Mouse (Mus musculus) common myeloid progenitor, adult 5-6 weeks (primary cell): Measurements from ENCODE around the gene Myod1. TPM values are rescaled to one million over a fixed set of nuclear protein-coding genes. Genes with fewer than 3 reads are reported as not detected.
A peak's percentile ranks its signal among the peaks of the same experiment; 100 is the strongest.

ENCODE experiments used
- ATAC-seq: replicated peaks from 2 replicates; pipeline ENCODE4 v1.8.0; 2016; ENCODE audit warnings: low read depth, mild to moderate bottlenecking, moderate TSS enrichment, inconsistent platforms; ENCODE audit not compliant: poor library complexity, severe bottlenecking
- total RNA-seq: library from RNA; stranded (forward); fragments of 200-1000, 187-1606 nt; gene quantifications from 2 replicates; pipeline ENCODE4 v1.2.3, GENCODE M21; 2017

Gene Myod1
- total RNA-seq = not detected in 2 replicates

DNA sequence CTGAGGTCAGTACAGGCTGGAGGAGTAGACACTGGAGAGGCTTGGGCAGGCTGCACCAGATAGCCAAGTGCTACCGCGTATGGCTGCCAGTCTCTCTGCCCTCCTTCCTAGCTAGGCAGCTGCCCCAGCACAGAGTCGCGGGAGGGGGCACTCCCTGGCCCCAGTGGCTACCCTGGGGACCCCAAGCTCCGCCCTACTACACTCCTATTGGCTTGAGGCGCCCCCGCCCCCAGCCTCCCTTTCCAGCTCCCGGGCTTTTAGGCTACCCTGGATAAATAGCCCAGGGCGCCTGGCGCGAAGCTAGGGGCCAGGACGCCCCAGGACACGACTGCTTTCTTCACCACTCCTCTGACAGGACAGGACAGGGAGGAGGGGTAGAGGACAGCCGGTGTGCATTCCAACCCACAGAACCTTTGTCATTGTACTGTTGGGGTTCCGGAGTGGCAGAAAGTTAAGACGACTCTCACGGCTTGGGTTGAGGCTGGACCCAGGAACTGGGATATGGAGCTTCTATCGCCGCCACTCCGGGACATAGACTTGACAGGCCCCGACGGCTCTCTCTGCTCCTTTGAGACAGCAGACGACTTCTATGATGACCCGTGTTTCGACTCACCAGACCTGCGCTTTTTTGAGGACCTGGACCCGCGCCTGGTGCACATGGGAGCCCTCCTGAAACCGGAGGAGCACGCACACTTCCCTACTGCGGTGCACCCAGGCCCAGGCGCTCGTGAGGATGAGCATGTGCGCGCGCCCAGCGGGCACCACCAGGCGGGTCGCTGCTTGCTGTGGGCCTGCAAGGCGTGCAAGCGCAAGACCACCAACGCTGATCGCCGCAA lies at the start of gene Myod1:
Gene Myod1 (plus strand): TSS at position 303 of the 836 bp plus-strand sequence.
- no peak for ATAC-seq

DNA sequence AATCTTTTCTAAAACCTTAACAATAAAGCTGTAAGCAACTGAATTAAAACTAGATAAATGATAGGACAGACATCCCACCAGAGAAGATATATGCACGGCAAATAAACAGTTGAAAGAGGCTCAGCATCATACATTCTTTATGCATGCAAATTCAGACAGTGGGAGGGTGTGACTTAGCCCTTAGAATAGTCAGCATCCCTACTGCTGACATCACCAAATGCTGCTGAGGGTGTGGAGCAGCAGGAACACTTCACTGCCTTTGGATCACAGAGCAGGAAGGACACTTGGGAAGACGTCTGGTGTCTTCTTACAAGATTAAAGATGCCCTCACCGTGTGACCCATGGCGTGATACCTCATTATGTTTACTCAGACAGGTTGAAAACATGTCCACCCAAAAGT lies 48.4 kb upstream of the Myod1 start:
- no peak for ATAC-seq

DNA sequence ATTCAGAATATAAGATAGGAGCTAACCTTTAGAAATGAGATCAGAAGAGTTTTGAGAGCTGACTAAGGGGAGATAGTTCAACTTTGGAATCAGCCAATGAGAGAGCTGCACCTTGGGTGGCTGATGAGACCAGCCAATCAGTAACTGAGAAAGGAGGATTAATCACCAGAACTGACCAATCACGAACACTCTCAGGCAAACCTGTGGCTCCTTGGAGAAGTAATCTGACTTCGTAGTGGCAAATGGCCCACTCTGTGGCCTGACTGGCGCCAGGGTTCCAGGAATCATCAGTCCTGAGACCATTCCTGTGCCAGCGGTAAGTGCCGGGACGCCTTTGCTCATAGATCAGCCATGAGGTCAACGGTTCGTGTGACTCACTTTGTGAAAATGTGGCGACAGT lies 38.9 kb upstream of the Myod1 start:
- no peak for ATAC-seq

DNA sequence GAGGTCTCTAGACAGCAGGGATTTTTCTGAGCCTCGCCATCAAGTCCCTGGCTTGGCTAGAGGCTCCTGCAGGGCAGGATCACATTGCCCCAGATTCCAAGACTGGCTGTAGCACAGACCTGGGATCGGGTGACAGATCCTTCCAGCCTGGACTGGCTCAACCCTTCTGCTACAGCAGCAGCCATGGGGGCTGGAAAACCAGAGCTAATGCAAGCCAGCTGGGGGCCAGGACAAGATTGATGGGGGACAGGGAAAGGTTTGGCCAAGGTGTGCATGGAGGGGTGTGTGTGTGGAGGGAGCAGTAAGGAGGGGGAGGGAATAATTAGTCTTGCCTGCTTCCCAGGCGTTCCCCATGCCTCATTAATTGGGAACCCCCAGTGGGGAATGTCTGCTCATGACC lies 36.5 kb upstream of the Myod1 start:
- no peak for ATAC-seq

DNA sequence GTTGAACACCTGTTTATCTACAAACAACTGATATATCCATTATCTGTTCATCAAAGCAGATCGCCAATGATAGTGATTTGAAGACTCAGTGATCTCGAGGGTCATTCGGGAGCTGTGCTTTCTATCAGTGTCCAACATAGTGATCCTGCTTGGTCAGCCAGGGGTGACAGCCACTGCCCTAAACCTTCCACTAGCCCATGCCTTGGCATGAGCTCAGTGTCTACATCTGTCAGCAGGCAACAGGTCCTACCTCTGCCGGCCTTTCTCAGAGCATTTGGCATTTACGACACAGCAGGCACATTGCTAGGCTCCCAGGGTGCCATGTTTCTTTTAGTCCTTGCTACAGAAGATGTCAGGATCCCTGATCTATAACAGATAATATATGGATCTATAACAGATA lies 36.0 kb upstream of the Myod1 start:
- no peak for ATAC-seq

DNA sequence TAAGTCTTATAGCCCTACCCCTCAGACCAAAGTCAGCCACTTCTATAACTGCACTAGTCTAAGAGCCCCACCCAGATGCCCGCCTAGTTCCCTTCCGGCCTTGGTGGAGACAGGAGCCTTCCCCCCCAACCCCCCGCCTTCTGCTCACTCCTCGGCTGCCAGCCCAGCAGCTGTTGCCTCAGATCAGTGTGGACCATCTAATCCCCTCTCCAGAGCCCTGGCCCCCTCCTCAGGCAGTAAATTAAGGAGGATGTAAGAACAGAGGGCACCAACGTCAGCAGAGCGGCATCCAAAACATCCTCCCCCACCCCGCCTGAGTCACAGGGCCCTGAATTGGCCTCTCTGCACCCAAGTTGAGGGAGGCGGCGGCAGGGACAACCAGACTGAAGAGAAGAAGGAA lies 34.8 kb upstream of the Myod1 start:
- ATAC-seq = no peak

DNA sequence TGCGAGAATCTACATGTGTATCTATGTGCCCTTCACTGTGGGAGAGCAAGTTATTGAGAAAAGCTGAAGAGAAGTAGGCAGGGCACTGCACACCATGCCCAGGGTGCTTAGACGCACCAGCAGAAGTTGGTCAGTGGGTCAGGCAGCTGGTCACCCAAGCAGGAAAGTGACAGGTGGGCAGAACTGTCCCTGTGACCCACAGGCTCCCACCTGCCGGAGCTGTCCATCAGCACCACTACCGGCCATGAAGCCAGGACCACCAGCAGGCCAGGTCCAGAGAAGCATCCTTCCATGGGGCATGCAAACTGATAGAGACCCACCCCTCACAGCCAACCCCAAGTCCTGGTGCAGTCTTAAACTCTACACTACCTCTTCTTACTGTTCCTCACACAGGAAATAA lies 28.6 kb upstream of the Myod1 start:
- no peak for ATAC-seq

DNA sequence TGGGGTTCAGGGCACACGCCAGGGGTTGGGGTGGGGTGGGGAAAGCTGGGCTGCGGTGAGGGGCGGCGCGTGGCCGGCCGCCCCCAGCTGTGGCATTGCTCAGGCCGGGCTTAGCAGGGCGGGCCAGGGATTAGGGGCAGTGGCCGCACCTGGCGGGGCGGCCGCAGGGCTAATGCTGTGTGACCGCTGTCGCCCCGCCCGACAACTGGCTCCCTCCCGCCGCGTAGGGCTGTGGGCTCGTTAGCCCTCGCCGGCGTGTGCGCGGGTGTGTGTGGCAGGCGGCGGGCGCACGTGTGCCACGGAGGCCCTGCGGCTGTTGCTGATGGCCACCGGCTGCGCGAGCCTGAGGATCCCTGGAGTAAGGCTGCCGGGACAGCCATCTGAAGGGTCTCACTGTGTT lies 27.5 kb upstream of the Myod1 start:
- ATAC-seq = no peak

DNA sequence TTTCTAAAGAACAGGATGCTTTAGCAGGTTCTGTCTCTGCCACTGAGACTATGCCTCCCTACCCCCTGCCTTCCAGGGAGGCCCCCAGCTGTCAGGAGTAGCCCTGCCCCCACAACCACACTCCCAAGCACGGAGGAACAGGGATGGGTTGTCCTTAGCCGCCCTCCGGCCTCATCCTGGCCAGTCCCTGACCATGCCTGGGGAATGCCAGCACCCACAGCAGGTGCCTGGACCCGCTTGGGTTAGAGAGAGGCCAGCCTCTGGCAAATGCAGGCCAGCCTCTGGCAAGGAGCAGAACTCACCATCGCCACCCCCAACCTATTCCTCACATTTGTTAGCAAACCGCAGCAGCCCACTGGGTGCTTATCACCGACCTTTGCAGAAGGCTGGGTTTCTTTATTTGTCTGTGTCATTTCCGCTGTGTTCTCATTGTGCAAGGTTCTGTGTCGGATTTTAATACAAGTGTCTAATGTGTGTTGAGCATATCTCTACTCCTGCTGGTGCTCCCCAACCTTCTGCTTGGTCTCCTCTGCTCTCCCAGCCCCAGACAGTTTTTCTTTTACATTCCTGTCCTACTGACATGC lies 26.1 kb upstream of the Myod1 start:
- ATAC-seq = no peak

DNA sequence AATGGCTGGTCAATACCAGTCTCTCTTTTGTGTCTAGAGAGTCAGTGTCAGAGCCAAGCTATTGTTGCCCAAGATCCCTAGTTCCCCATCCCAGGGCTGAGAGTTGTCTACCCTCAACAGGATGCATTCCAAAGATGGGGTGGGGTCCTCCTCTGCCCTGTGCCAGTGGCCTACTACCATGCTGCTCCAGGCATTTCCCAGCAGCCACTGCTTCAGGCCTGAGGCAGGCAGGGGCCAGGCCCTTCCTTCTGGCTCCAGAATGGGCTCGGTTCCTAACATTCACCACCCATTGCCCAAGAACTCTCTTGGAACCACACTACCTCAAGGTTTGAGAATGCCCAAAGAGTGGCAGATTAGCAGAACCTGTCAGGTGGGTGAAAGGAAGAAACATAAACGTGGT lies 23.5 kb upstream of the Myod1 start:
- no peak for ATAC-seq

DNA sequence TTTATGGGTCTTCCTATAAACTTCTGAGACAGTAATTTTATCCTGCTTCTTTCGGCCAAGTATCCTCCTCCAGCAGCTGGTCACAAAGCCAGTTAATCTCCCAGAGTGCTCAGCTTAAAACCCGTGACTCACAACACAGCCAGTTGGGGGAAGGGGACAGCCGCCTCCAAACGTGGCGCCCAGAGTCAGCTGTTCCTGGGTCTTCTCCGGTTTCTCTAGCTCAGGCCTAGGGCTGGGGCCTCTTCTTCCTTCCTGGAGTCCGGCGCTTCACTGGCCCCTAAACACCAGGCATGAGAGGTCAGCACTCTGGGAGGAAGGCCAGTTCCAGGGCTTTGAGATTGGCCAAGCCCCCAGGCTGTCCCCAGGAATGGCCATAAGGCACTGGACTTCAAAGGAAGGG lies 23.1 kb upstream of the Myod1 start:
- ATAC-seq = no peak

DNA sequence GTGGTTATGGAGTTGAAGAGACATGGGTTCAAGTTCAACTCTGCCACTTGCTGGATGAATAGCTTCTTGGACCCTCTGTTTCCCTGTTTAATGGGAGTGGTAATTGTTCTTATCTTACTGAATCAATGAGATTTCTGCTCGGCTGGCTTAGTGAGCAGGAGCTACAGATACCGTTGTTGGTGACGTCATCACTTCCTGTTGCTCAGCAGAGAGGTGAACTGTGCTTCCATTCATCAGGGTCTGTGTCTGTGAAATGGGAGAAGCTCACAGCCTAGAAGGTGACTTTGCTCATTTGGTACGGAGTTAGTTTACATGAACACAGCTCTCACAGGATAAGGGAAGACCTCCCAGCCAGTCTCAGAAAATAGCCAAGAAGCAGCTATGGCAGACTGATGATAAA lies 22.4 kb upstream of the Myod1 start:
- ATAC-seq = no peak

DNA sequence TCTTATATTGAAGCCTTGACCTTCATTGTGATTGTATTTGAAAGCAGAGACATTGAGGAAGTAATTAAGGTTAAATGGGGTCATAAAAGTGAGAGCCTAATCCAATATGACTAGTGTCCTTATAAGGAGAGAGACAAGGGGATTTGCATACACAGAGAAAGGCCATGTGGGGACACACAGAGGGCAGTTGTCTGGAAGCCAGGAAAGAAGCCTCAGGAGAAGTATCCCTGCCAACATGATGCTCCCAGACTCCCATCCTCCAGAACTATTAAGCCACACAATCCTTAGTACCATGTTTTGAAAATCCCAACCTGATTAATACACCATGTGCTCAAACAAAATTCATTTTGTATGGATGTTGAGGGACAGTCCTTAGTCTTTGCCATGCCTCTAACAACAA lies 14.5 kb upstream of the Myod1 start:
- no peak for ATAC-seq

DNA sequence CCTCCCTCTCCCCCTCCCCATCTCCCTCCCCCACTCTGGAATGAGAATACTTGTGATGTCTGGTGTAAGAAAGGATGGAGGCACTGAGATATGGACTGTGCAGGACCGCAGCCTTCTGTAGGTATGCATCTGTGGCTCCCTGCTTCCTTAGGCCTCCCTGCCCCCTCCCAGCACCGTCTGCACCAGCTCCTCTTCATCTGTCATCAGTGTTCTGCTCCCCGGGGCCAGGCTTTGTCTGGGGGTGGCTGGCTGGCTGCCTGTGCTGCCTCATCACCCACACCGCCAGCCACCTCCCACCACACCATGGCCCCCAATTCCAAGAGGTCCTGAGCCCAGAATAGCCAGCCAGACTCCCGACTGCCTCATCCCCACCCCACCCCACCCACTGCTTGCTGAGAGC lies 12.1 kb upstream of the Myod1 start:
- ATAC-seq = no peak

DNA sequence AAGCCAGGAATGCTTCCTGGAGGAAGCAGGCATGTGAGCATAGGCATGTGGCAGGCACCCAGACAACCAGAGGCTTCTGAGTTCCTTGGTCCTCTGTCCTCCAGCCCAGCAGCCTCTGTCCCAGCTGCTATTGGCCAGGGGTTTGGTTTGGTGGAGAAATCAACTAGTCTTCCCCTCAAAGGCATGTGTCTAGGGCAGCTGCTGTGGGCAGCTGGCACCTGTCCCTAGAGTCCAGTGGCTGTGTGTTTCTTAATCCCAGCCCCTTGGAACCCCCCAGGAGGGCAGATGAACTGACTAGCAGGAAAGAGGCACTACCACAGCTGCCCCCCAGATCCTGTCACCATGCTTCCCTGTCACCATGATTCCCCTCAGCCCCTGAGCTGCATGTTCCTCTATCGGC lies 10.5 kb upstream of the Myod1 start:
- ATAC-seq = no peak

DNA sequence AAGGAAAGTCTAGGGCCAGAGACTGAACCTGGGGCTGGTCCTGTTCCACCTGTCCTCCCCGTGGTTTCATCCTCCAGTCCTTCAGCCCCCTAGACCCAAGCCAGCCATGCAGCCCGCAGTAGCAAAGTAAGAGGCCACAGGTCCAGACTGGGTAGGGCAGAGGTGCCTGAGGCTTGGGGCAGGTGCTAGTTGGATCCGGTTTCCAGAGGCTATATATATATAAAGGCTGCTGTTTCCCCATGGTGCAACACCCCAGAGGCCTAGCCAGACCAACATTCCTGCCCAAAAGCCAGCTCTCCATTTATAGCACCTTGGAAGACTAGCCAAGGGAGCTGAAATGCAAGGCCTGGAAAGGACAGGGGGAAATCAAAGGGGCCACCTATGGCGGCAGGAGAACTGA lies 5.2 kb upstream of the Myod1 start:
- ATAC-seq = no peak

DNA sequence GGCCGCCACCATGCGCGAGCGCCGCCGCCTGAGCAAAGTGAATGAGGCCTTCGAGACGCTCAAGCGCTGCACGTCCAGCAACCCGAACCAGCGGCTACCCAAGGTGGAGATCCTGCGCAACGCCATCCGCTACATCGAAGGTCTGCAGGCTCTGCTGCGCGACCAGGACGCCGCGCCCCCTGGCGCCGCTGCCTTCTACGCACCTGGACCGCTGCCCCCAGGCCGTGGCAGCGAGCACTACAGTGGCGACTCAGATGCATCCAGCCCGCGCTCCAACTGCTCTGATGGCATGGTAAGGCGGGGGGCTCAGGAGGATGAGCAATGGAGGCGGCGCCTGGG lies 703 bp downstream of the Myod1 start:
- no peak for ATAC-seq

DNA sequence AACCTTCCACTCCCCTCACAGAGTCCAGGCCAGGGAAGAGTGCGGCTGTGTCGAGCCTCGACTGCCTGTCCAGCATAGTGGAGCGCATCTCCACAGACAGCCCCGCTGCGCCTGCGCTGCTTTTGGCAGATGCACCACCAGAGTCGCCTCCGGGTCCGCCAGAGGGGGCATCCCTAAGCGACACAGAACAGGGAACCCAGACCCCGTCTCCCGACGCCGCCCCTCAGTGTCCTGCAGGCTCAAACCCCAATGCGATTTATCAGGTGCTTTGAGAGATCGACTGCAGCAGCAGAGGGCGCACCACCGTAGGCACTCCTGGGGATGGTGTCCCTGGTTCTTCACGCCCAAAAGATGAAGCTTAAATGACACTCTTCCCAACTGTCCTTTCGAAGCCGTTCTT lies 1.8 kb downstream of the Myod1 start:
- ATAC-seq = peak; percentile 51; the same call in 1 of the 2 replicates

DNA sequence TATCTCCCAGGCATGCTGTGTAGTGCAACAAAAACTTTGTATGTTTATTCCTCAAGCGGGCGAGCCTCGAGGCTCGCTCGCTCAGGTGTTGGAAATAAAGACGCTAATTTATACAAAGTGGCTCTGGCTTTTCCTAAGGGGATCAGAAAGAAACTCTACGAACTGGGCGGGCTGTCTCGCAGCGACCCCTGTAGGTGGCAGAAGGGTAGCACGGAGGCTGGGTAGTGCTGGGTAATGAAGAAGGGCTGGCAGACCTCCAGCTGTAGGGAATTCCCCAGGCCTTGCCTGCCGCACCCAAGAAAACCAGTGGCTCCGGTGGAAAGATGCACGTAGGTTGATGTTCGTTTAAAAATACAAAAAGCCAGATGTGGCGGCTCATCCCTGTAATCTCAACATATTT lies 2.7 kb downstream of the Myod1 start:
- ATAC-seq = peak; percentile 68

DNA sequence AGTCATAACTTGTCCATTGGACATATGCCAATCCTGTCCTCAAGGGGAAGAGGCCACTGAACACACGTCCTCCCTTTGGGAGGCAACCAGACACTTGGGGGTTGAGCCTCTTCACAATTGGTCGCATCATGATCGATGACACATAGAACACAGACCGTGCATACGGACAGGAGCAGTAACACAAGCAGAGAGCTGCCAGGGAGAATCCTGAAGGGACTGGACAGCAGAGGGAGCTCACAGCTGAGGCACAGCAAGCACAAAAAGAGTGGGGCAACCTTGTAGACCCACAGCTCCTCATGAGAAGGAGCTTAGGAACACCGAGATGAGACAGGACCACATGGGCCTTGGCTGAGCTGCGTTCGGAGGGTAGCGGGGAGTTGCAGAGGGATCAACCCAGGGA lies 4.4 kb downstream of the Myod1 start:
- ATAC-seq = no peak

DNA sequence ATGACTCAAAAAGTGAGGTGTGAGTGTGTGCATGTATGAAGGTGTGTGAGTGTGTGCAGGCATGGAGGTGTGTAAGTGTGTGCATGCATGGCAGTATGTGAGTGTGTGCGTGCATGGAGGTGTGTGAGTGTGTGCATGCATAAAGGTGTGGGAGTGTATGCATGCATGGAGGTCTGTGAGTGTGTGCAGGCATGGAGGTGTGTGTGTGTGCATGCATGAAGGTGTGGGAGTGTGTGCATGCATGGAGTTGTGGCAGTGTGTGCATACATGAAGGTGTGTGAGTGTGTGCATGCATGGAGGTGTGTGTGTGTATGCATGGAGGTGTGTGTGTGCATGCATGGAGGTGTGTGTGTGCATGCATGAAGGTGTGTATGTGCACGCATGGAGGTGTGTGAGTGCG lies 11.2 kb downstream of the Myod1 start:
- ATAC-seq = no peak

DNA sequence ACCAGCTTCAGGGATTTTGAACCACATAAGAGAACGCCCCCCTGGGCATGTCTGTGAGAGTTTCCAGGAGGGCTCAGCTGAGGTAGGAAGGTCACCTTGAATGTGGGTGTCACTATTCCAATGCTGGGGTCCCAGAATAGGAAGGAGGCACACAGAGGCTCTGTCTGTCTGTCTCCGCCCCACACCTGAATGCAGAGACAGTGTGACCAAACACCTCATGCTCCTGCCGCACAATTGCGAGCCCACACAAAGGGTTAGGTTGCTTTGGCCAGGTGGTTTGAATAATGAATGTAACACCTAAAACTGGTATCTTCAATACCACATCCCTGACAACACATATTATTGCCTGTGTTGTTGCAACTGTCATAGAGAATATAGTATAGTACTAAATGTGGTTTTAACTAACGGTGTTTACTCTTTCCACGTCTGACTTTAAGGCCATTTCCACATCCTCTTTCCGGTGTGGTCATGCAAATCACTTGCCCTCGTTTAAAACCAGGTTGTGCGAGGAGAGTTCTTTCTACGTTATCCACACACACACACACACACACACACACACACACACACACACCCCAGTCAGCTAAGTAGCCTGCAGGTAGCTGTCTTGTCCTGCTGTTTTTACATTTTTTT lies 13.3 kb downstream of the Myod1 start:
- ATAC-seq = peak; percentile 45
